Mouse (Mus musculus): ENCODE measurements around the gene Fbxw21. TPM values are rescaled to one million over a fixed set of nuclear protein-coding genes. Genes with fewer than 3 reads are reported as not detected.
"Not testable (repeated sequence)": the region's sequence is repeated elsewhere in the genome, so short reads cannot be mapped to it uniquely, and the experiment has no call there.

Gene Fbxw21
- polyA plus RNA-seq, 1 experiment: not detected

- Histone ChIP-seq H3K4me3 (ENCODE audit: control insufficient read depth, insufficient read depth, low read length) (no peak overlapping the region), H3K36me3 (ENCODE audit: control insufficient read depth, insufficient read depth, low read length) (no peaks in the 10 kb centered on the region), H3K27ac (ENCODE audit: control insufficient read depth, insufficient read depth, low read length) (no peak overlapping the region), H3K4me1 (replicated peaks; ENCODE audit: control insufficient read depth, insufficient read depth, low read length) (no peaks in the 10 kb centered on the region), H3K27me3 (ENCODE audit: control insufficient read depth, insufficient read depth, low read length) (no peaks in the 10 kb centered on the region)
- DNase-seq: no peak
- TF ChIP-seq CTCF (IDR thresholded peaks at IDR 0.05; ENCODE audit: borderline replicate concordance, control insufficient read depth, extremely low read depth, insufficient read depth, low read length, poor library complexity): no peak
- TF ChIP-seq POLR2A (IDR thresholded peaks at IDR 0.05; ENCODE audit: control insufficient read depth, extremely low read depth, insufficient read depth, low read length, poor library complexity): no peak
Measured at GRCm38 (mm10) chr9:109167316-109167715, 5.5 kb upstream of the Fbxw21 start.

GRCm38 (mm10) chr9:109140414-109140813, 21.4 kb downstream of the Fbxw21 start:
- H3K4me1 ChIP-seq (replicated peaks; ENCODE audit: control insufficient read depth, insufficient read depth, low read length); H3K27me3 ChIP-seq (ENCODE audit: control insufficient read depth, insufficient read depth, low read length); H3K36me3 ChIP-seq (ENCODE audit: control insufficient read depth, insufficient read depth, low read length); H3K4me3 ChIP-seq (ENCODE audit: control insufficient read depth, insufficient read depth, low read length); H3K27ac ChIP-seq (ENCODE audit: control insufficient read depth, insufficient read depth, low read length): not testable (repeated sequence)
- DNase-seq: peak; percentile 18
- WGBS: 65% methylated on average over 4 of the region's 4 CpGs

- TF ChIP-seq CTCF (IDR thresholded peaks at IDR 0.05; ENCODE audit: borderline replicate concordance, control insufficient read depth, extremely low read depth, insufficient read depth, low read length, poor library complexity) (no peak), POLR2A (IDR thresholded peaks at IDR 0.05; ENCODE audit: control insufficient read depth, extremely low read depth, insufficient read depth, low read length, poor library complexity) (no peak)
- Histone ChIP-seq H3K4me1 (replicated peaks; ENCODE audit: control insufficient read depth, insufficient read depth, low read length) (no peaks in the 10 kb centered on the region), H3K27ac (ENCODE audit: control insufficient read depth, insufficient read depth, low read length) (no peak overlapping the region), H3K4me3 (ENCODE audit: control insufficient read depth, insufficient read depth, low read length) (no peak overlapping the region), H3K27me3 (ENCODE audit: control insufficient read depth, insufficient read depth, low read length) (no peaks in the 10 kb centered on the region), H3K36me3 (ENCODE audit: control insufficient read depth, insufficient read depth, low read length) (no peaks in the 10 kb centered on the region)
- WGBS: 87% methylated on average over 5 of the region's 5 CpGs
- no peak for DNase-seq
Measured at GRCm38 (mm10) chr9:109130076-109130475, 31.8 kb downstream of the Fbxw21 start.

- Histone ChIP-seq H3K4me3 (ENCODE audit: control insufficient read depth, insufficient read depth, low read length) (no peak overlapping the region), H3K36me3 (ENCODE audit: control insufficient read depth, insufficient read depth, low read length) (no peaks in the 10 kb centered on the region), H3K27ac (ENCODE audit: control insufficient read depth, insufficient read depth, low read length) (no peak overlapping the region), H3K4me1 (replicated peaks; ENCODE audit: control insufficient read depth, insufficient read depth, low read length) (no peaks in the 10 kb centered on the region), H3K27me3 (ENCODE audit: control insufficient read depth, insufficient read depth, low read length) (no peaks in the 10 kb centered on the region)
- TF ChIP-seq CTCF (IDR thresholded peaks at IDR 0.05; ENCODE audit: borderline replicate concordance, control insufficient read depth, extremely low read depth, insufficient read depth, low read length, poor library complexity) (no peak), POLR2A (IDR thresholded peaks at IDR 0.05; ENCODE audit: control insufficient read depth, extremely low read depth, insufficient read depth, low read length, poor library complexity) (no peak)
- peak; percentile 19 for DNase-seq
- WGBS: 61% methylated on average over 3 of the region's 3 CpGs
Measured at GRCm38 (mm10) chr9:109128211-109128610, 33.6 kb downstream of the Fbxw21 start.

- TF ChIP-seq POLR2A (IDR thresholded peaks at IDR 0.05; ENCODE audit: control insufficient read depth, extremely low read depth, insufficient read depth, low read length, poor library complexity) (no peak), CTCF (IDR thresholded peaks at IDR 0.05; ENCODE audit: borderline replicate concordance, control insufficient read depth, extremely low read depth, insufficient read depth, low read length, poor library complexity) (no peak)
- H3K4me3 ChIP-seq (ENCODE audit: control insufficient read depth, insufficient read depth, low read length): no peak overlapping the region
- WGBS: 80% methylated on average over 4 of the region's 4 CpGs
- no peaks in the 10 kb centered on the region for H3K27me3 ChIP-seq (ENCODE audit: control insufficient read depth, insufficient read depth, low read length)
- no peak overlapping the region for H3K27ac ChIP-seq (ENCODE audit: control insufficient read depth, insufficient read depth, low read length)
- no peaks in the 10 kb centered on the region for H3K4me1 ChIP-seq (replicated peaks; ENCODE audit: control insufficient read depth, insufficient read depth, low read length)
- no peak for DNase-seq
- H3K36me3 ChIP-seq (ENCODE audit: control insufficient read depth, insufficient read depth, low read length): no peaks in the 10 kb centered on the region
Measured at GRCm38 (mm10) chr9:109127076-109127475, 34.8 kb downstream of the Fbxw21 start.

GRCm38 (mm10) chr9:109125481-109125880, 36.4 kb downstream of the Fbxw21 start:
- 73% methylated on average over 3 of the region's 3 CpGs for WGBS
- H3K4me1 ChIP-seq (replicated peaks; ENCODE audit: control insufficient read depth, insufficient read depth, low read length): no peaks in the 10 kb centered on the region
- no peaks in the 10 kb centered on the region for H3K36me3 ChIP-seq (ENCODE audit: control insufficient read depth, insufficient read depth, low read length)
- H3K27ac ChIP-seq (ENCODE audit: control insufficient read depth, insufficient read depth, low read length): no peak overlapping the region
- TF ChIP-seq POLR2A (IDR thresholded peaks at IDR 0.05; ENCODE audit: control insufficient read depth, extremely low read depth, insufficient read depth, low read length, poor library complexity): no peak
- TF ChIP-seq CTCF (IDR thresholded peaks at IDR 0.05; ENCODE audit: borderline replicate concordance, control insufficient read depth, extremely low read depth, insufficient read depth, low read length, poor library complexity): no peak
- H3K4me3 ChIP-seq (ENCODE audit: control insufficient read depth, insufficient read depth, low read length): no peak overlapping the region
- DNase-seq: no peak
- no peaks in the 10 kb centered on the region for H3K27me3 ChIP-seq (ENCODE audit: control insufficient read depth, insufficient read depth, low read length)

- no peak for TF ChIP-seq CTCF (IDR thresholded peaks at IDR 0.05; ENCODE audit: borderline replicate concordance, control insufficient read depth, extremely low read depth, insufficient read depth, low read length, poor library complexity)
- no peak for TF ChIP-seq POLR2A (IDR thresholded peaks at IDR 0.05; ENCODE audit: control insufficient read depth, extremely low read depth, insufficient read depth, low read length, poor library complexity)
- Histone ChIP-seq H3K27ac (ENCODE audit: control insufficient read depth, insufficient read depth, low read length) (no peak overlapping the region), H3K27me3 (ENCODE audit: control insufficient read depth, insufficient read depth, low read length) (no peaks in the 10 kb centered on the region), H3K36me3 (ENCODE audit: control insufficient read depth, insufficient read depth, low read length) (no peaks in the 10 kb centered on the region), H3K4me1 (replicated peaks; ENCODE audit: control insufficient read depth, insufficient read depth, low read length) (no peaks in the 10 kb centered on the region), H3K4me3 (ENCODE audit: control insufficient read depth, insufficient read depth, low read length) (no peak overlapping the region)
- WGBS: 93% methylated on average over 2 of the region's 2 CpGs
- no peak for DNase-seq
Measured at GRCm38 (mm10) chr9:109125043-109125442, 36.8 kb downstream of the Fbxw21 start.
